ENCODE assay signal across 8 mouse cellular contexts in the genomic region with DNA sequence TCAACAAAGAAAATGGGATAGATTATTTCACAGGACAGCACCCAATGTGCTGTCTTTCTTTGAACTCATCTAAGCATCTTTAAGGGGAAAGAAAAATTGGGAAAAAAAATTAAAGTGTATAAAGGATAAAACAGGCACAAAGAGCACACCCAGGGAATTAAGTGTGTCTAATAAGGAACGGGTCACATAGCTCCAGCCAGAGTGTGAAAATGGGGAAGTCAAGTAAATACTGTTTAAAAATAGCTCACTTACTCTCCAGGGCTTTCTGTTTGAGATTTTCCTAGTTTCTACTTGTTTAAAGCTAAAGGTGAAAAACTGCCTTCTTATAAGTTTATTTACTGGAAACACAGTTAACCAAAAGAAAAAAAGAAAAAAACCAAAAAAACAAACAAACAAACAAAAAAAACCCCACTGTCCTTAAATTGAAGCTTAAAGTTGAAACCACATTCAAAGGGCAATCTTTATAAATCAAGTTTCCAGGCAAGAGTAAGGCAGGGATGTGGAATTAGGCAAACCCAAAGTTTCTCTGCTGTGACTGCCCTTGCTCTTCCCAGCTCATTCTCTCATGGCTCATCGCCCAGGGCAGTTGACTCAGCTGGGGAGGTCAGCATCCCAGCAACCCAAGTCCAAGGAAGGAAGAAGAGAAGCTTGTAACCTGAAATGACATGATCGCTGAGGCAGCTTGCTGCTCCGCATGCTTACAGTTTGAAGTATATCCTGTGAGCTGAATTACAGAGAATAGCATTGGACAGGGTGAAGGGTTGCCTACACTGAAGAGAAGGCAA. TPM values are rescaled to one million over a fixed set of nuclear protein-coding genes. Genes with fewer than 3 reads are reported as not detected.
DNase-seq lines count a peak whose midpoint lies in the region; ATAC-seq and TF ChIP-seq lines count a peak whose summit lies in the region.

No protein-coding gene starts in this region.

- no peak for ATAC-seq in lung, postnatal 0 days
- no peak for ATAC-seq in erythroid progenitor cell, adult 5-6 weeks (replicated peaks; ENCODE audit: low FRiP score, poor library complexity, severe bottlenecking)

- no peak overlapping the region for H3K9ac ChIP-seq in lung, postnatal 0 days (replicated peaks; ENCODE audit: low read depth)

- H3K27me3 ChIP-seq in lung, postnatal 0 days (replicated peaks; ENCODE audit: insufficient read depth, low read length) = no peaks in the 10 kb centered on the region

- H3K9me3 ChIP-seq in lung, postnatal 0 days (ENCODE audit: low read length) = no peaks in the 10 kb centered on the region

- H3K4me2 ChIP-seq in lung, postnatal 0 days (replicated peaks; ENCODE audit: low read depth, low read length) = no peak overlapping the region

- H3K36me3 ChIP-seq in lung, postnatal 0 days (ENCODE audit: insufficient read depth, low read length) = no peaks in the 10 kb centered on the region

- intact Hi-C loops in heart, postnatal 36 days (cut with DNase I) = no loop called here

- 65% methylated on average over 4 of the region's 4 CpGs for WGBS in lung, postnatal 0 days

- H3K27ac ChIP-seq in lung, postnatal 0 days (ENCODE audit: low read length) = no peak overlapping the region

- TF ChIP-seq EP300 in lung, postnatal 0 days (IDR thresholded peaks at IDR 0.05) = no peak

- H3K4me3 ChIP-seq in lung, postnatal 0 days (ENCODE audit: low read depth, low read length) = no peak overlapping the region

- H3K4me1 ChIP-seq in lung, postnatal 0 days (ENCODE audit: insufficient read depth, low read depth, low read length) = no peaks in the 10 kb centered on the region

- no peak for TF ChIP-seq CTCF in lung, postnatal 0 days (IDR thresholded peaks at IDR 0.05)

- DNase-seq in lung, postnatal 10 days = peak; percentile 51
- no peak for DNase-seq in lung, postnatal 0 days (ENCODE audit: low spot score)
- DNase-seq in adrenal gland, postnatal 25 days = peak; percentile 55
- DNase-seq in heart, postnatal 36 days = peak; percentile 40 to 46
- DNase-seq in ovary, postnatal 14 days (ENCODE audit: low spot score) = peak; percentile 4
- no peak for DNase-seq in cerebellum, adult 18-20 months
- DNase-seq in thymus, postnatal 10 days (ENCODE audit: low spot score in 2 of 2) = no peak

RNA-seq across cellular contexts. Expression of a gene that starts 57.5 kb away (rescaled TPM):
- 1.5 and 2.2 TPM in 2 replicates for polyA plus RNA-seq in lung, postnatal 0 days (2015; fragmentation: Nextera tagmentation; extraction: Ambion mirVana)
- 2.2 TPM in 2 replicates for total RNA-seq in adrenal gland, postnatal 25 days (2021)
- under 1 TPM; 0.86 to 0.92 TPM for total RNA-seq in heart, postnatal 36 days (2021)
- 20.9 and 39.8 TPM in 2 replicates for total RNA-seq in erythroid progenitor cell, adult 5-6 weeks (2015; ENCODE audit: low replicate concordance)
- total RNA-seq in erythroid progenitor cell, adult 5-6 weeks (2017; ENCODE audit: low replicate concordance) = 9.7 and 21.3 TPM in 2 replicates

Comparison
In these comparisons a context has a peak if more than half of its experiments do, and no peak if none do; other contexts are left out.
1. DNase-seq: peak in lung, postnatal 10 days (single experiment), adrenal gland, postnatal 25 days (single experiment), heart, postnatal 36 days (2 of 2) and ovary, postnatal 14 days (single experiment); none in lung, postnatal 0 days (single experiment), cerebellum, adult 18-20 months (0 of 2) and thymus, postnatal 10 days (0 of 2).